Mouse (Mus musculus) cerebellum, postnatal 14 days (tissue): ENCODE measurements around the gene Ttc23.
A peak's percentile ranks its signal among the peaks of the same experiment; 100 is the strongest.

Experiments
- DNase-seq, 2 experiments: peaks; one replicate each; pipeline ENCODE4 v3.0.0; 2021; ENCODE audit warnings: mixed read lengths in 2 of 2

The Ttc23 gene

DNA sequence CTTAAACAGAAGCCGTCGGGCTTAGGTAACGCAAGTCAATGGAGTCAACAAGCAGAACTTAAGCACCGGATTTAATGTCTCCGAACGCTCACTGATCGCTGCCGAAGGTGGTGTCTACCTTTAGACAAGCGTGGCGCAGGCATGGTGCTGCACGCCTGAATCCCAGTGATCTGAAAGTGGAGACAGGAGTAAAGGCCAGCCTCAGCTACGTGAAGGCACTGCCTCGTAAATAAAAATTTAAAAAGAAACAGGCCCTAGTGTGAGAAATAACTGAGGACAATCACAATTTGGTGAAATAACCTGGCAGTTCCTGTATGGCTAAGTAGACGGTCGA, 1.6 kb upstream of the Ttc23 start:
- DNase-seq, result no peak

DNA sequence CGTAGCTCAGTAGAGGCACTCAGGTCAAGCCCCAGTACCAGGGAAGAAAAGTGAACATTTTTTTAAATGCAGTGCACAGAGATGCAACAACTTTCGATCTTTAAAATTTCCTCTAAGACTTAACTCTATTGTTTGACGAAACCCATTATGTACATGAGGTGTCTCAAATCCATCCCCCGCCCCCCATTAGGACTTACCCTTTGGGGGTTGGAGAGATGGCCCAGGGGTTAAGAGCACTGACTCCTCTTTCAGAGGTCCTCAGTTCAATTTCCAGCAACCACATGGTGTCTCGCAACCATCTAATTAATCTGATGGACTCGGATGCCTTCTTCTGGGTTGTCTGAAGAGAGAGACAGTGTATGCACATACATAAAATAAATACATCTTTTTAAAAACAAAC, 1.1 kb upstream of the Ttc23 start:
- DNase-seq, result no peak

DNA sequence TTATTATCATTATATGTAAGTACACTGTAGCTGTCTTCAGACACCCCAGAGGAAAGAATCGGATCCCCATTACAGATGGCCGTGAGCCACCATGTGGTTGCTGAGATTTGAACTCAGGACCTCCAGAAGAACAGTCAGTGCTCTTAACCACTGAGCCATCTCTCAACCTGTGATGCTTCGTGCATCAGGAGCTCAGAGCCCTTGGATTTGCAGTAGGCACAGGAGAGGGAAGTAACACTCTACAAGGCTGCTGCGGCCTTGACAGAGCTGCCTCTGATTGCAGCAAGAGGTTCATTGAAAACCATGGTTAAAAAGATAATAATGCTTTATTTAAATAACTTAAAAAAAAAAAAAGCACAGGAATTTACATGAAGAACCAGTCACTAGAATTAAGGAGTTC, 1.2 kb downstream of the Ttc23 start:
- DNase-seq, result no peak

DNA sequence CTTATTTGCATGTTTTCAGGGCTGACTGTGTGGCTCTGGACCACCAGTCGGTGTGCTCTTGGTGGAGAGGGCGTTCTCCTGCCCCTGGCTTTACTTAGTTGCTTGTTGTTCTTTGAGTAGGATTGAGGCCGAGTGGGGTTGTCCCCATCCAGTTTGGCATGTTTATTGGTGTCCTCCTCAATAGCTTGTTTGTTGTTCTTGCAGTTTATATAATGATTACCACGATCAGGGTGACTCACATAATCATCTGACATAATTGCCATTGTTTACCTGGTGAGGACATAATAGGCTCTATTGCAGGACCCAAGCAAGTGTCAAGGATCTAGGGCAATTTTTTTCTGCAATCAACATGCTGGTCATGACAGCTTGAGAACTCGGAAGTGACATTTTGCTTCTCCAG, 5.0 kb downstream of the Ttc23 start:
- DNase-seq, result no peak

DNA sequence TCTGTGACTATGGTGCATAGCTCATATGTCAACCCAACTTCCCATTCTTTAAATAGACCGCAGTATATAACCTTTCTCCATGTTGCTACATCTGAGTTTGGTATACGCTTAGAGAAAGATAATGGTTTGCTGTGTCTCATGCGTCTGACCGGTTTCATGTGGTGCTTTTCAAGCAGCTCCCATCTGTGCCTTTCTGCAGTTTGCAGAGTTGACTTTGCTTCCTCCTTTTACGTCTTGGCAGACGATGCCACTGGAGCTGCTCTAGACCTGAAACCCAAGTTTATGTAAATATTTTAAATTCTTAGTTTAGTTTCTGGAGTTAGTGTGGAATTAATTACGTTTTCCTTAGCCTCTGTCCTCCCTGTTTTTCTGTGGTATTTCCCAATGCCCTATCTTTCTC, 7.5 kb downstream of the Ttc23 start:
- DNase-seq, result no peak

DNA sequence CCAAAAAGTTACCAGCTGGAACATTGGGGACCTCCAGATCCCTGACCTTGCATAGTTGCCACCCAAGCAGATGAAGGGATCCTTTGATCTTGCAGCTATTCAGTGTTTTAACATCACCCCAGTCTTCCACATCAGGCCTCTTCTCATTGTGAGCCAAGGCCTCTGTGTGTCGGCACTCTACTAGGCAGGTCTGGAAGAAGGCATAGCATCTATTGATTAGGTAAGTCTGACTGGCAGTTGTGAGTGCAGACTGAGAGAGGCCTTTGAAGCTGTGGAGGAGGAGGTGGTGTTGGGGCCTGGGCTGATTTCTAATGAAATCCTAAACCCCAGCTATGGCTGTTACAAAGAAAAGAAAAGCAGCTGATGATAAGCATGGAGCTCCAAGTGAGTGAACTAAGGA, 8.0 kb downstream of the Ttc23 start:
- no peak for DNase-seq

DNA sequence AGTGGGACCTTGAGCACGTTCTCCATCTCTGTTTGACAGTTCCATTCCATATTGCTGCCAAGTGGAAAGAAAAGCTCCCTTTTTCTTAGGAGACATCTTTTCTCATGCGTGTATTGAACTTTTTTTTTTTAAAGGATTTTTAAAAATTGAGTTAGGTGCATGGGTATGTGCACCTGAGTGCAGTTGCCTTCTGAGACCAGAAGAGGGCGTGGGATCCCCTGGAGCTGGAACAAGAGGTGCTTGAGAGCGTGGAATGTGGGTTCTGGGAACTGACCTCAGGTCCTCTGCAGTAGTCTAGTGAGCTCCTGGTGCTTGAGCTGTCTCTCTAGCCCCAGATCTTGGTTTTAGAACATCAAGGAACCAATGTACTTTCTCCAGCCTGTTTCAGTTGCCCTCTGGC, 10.9 kb downstream of the Ttc23 start:
- DNase-seq, result no peak

DNA sequence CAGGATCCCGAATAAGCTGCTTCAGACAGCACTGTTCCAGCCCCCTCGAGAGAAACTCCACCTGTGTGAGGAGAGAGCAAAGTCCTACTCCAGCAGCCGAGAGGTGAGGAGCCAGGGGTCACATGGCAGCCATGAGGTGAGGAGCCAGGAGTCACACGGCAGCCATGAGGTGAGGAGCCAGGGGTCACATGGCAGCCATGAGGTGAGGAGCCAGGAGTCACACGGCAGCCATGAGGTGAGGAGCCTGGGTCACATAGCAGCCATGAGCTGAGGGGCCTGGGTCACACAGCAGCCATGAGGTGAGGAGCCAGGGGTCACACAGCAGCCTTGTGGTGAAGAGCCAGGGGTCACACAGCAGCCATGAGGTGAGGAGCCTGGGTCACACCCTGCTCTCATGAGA, 15.2 kb downstream of the Ttc23 start:
- no peak for DNase-seq

DNA sequence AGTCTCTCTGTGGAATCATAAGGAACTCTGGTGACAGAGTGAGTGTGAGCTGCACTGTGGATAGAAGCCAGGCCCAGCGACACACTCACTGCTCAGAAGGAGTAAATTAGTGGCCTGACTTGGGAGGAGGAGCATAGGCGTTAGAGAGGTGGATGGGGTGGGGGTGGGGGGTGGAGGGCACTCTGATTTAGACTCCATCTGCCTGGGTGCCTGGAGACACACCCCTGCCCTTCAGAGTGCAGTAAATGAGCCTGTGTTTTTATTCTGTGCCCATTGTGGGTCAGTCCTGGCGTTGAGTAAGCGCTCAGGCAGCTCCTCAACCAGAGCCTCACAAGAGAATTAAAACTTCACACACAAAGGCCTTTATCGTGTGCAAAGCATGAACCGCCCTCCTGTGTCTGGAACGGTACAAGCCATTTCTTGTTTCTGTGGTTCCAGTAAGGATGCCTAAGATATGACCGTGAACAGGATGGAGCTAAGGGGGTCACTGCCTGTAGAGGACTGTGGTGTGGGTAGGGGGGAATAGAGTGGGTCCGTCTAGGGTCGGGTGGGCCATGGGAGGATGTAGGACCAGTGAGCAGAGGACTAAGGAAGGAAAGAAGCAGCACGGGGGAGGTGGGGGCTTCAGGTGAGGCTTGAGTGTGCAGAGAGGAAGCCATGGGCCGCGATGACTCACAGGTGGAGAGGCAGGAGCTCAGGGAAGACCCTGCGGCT, 16.9 kb downstream of the Ttc23 start:
- no peak for DNase-seq

DNA sequence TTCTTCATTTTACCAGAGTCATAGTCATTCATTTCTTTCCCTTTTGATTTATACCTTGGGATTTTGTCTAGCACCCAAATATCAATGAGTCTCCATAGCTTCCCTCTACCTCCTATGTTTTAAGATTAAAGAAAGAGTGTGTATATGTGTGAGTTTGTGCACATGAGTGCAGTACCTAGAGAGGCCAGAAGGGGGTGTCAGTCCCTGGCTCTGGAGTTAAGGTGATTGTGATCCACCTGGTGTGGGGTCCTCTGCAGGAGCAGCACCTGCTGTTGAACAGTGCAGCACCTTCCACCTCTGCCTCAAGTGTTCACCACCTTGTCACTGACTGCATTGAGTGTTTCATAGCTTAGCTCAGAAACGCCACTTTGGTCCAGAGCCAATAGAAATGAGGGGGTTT, 23.8 kb downstream of the Ttc23 start:
- DNase-seq, result no peak

DNA sequence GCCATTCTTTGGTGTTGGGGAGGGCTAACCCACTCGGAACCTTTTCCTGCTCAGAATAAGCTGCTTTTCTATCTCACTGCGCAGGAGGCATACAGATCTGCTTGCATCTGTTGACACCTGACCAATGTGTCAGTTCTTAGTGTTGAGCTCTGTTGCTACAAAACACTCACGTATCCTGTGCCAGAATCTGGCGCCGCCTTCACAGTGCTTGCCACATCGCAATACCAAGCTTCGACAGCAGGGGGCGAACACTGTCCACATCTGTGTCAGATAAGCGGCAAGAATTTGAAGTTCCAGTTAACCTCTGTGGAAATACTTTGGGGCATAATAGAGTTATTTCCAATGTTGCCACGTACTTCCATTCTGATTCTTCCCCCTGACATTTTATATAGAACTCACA, 25.4 kb downstream of the Ttc23 start:
- peak; percentile 95 to 98 for DNase-seq

DNA sequence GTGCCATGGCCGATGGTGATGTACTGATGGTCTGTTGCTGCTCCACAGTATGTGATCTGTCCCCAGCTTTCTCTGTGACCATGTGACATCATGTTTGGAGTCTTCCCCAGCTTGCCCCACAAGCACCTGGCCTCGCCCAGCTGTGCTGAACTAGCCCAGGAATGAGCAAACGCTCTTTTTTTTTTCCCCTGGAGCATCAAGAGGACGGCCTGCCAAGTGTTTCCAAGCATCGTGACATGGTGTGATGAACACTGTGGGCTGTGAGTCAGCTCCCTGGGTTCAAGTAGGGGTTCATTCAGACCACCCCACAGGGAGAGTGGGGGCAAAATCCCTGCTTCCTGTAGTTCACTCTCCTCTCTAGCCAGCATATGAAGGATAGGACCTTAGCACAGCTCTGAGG, 26.4 kb downstream of the Ttc23 start:
- DNase-seq, result no peak

DNA sequence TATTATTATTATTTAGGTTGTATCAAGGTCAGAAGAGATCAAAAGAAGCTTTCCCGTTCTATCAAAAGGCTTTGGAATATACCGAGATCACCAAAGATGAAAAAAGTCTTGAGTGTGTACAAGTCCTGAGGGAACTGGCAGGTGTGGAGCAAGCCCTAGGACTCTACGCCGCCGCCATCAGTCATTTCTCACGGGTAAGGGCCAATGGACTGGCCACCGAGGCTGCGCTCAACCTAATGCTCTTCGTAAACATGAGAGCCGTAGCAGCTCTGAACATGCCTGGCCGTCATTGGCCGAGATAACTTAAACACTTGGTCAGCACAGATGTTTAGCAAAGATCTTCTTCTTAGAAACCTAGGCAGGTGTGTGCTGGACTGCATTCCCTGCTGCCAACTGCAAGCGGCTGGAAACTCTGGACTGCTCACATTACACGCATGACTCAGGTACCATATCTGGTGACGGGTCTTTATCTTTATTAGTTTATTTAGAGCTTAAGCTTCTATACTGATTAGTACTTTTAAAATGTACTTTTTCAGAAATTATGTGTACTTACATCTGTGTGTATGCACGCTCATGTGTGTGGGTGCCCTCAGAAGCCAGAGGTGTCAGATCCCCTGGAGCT, 31.8 kb downstream of the Ttc23 start:
- no peak for DNase-seq

DNA sequence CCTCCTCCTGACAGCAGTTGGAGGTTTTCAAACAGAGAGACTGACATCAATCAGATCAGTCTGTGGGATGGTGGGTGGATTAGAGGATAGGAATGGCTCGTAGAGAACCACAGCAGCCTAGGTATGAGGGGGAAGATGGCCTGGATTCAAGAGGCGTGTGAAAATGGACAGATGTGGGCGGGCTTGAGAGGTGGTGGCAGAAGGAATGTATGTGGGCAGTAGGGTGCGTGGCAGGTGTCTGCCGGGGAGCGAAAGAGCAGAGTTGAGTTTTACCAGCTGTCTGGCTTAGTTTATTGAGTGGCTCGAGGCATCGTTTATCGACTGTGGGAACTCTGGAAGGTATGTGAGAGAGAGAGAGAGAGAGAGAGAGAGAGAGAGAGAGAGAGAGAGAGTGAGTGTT, 33.9 kb downstream of the Ttc23 start:
- DNase-seq, result no peak

DNA sequence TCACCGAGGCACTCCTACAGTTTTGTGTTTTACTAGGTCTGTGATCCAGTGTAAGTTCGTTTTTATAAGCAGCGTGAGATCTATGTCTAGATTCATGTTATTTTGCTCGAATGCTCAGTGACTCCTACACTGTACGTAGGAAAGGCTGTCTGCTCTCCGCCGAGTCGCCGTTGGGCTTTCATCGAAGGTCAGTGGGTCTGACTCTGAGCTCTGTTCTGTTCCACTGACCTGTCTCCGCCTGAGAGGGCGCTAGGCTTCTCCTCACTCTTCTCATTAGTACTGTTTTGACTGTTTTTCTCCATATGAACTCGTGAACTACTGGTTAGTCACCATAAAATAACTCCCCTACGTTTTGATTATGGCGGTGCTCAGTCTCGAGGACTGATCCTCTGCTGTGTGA, 35.8 kb downstream of the Ttc23 start:
- DNase-seq, result no peak

DNA sequence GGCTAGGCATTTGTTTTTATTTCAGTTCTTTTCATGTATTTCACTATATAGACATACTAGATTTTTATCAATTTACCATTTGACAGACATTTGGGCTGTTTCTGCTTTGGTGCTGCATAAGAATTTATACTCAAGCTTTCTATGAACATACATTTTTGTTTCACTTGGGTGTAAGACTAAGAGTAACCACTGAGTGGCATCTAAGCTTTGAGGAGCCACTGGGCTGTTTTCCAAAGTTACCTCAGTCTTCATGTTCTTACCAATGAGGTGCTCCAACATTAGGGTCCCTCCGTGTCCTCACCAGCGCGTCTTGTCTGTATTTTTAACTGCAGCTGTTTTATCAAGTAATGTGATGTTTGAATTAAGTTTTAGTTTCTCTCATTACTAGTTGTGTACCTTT, 39.3 kb downstream of the Ttc23 start:
- no peak for DNase-seq

DNA sequence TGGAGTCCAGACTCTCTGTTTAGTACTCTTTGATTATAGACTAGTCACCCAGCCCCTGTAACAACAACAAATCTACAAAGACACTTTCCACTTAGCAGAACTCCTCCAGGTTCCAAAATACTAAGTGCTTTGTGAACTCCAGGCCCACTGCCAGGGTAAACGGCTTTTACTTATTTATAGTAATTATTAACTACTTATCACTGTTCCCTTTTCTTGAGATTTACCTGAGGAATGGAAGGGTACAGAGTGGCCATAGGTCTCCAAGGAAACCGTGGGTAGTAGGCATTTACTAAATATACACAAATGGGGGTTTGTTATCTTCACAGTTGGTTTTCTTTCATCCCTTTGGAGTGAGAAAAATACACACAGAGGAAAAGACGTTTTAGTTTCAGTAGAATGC, 41.1 kb downstream of the Ttc23 start:
- no peak for DNase-seq

DNA sequence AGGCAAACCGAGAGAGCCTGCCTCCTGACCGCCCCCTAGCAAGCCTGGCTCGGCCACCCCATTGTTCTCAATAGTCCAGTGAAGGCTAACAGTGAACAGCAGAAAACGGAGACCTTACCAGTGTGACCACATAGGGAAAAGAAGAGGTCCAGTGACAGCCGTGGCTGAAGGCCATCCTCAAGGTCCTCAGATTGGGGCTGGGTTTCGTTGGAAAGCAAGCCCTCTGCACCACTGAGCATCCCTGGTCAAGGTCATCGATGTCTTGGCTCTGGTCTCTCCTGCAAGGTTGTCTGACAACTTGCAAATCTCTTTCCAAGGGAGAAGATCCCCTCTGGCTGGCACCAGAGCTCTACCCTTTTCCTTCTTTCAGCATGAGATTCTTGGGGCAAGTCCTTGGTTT, 42.6 kb downstream of the Ttc23 start:
- no peak for DNase-seq

DNA sequence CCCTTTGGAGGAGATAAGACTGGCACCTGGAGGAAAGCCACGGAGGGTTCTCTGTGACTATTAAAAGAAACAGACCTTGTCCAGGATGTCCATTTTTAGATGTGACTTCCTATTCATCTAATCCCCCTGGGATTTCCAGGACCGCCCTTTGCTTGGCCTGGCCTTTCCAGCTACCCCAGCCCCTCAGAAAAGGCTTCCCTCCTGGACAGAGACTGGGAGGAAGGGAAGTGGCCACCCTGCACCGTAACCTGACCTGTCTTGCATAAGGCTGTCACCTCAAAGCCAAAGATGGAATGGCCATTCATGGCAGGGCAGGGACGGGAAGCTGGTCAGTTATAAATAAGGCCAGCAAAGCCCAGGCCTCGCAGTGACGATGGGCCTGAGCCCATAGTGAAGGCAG, 43.8 kb downstream of the Ttc23 start:
- DNase-seq, result no peak

DNA sequence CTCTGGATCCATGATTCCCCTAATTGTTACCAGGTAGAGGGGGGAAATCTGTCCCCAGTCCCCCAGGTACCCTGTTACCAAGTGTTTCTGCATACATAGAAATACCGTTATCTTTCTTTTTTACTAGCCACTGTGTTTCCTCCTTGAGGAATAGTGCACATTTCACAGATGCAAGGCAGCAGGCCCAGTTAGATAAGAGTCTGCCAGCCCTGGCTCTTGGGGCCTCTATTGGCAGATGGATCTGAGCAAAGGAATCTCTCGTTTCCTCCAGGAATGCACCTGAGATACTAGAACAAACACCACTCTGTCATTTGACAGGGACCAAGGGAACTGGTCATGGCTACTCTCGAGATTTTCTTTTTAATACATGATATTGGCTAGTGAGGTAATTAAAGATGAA, 44.9 kb downstream of the Ttc23 start:
- DNase-seq, result no peak

DNA sequence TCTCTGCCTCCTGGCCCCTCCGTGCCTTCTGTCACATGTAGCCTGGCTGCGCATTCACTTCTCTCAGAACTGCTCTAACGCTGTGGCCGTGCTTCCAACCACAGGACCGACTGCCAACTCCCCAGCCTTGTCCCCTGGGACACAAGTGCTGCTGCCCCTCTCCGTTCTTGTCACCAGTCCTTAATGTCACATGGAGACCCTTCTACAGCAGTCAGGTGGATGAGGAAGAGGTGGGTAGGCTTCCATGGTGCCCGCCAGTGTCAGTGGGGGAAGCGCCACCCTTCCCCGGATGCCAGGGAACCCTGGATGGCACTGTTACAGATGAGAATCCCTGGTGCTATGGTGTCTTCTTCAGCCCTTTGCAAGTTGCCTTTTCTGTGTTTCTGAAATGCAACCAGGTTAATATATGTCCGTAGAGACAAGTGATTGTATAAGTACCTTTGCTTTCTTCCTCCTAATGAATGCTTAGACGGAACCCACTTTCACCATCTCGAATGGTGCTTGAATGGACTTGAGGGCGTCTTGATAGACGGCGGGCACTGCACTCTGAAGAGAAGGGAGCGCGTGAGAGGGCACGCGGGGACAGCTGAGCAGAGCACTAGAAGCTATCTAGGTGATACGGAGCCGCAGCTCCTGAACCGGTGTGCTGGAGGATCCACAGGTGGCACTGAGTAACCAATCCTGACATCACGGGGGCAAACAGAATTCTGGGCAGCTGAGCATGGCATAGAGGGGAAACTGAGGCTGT, 45.8 kb downstream of the Ttc23 start:
- DNase-seq, result no peak

DNA sequence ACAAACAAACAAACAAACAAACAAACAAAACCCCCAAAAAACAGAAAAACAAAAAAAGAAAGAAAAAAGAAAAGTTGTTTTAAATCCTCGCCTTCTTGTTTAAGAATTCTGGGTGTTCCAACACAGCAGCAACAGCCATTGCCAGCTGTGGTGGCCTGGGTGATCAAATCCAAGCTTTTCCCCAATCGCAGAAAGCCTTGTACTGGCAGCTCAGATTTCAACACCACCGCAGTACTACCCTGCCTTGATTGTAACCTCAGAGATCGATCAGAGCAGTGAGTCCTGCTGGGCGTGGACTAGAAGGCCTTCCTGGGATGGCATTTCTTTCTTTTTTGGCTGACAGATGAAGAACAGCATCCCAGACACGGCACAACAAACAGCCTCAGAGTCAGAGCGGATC, 48.7 kb downstream of the Ttc23 start:
- no peak for DNase-seq

DNA sequence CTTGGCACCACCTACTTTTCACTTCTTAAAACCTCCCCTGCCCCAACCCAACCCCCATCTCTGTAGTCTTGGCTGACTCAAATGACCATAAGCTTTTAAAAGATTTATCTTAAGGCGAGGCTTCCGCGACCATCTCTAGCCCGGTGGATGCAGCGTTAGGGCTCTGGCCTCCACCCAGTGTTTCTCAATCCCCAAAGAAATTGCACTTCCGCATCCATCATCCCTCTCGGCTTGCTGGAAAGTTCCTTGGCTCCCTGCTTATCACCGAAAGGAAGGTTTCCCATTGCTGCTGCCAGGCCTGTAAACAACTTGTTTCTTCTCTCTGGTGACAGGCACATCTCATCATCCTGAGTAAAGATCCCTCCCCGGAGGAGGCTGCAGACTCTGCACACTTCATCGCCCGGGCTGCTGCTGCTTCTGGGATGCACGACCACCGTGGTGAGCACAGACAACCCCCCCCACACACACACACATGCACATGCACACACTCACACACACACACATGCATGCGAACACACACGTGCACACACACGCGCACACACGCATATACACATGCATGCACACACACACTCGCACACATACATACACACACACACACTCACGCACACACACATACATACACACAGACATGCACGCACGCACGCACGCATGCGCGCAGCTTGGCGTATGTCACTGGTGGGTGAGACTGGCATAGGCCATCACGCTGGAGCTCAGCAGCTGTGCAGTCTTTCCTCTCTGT, 50.9 kb downstream of the Ttc23 start:
- DNase-seq, result no peak

DNA sequence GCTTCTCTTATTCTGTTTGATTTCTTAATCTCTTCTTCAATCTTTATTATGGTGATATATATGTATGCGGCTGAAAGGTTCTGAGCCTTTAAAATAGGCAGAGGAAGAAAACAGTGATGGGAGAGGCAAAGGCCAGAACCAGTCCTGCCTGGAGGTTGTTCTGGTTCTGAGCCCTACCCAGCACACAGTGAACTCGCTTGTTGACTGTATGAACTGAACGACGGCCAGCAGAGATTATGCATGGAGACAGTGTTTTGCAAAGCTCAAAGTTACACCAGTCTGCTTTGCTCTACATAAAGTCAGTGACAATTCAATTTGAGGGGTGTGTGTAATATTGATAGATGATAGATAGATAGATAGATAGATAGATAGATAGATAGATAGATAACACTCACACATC, 52.1 kb downstream of the Ttc23 start:
- no peak for DNase-seq
